Mouse (Mus musculus): Measurements from ENCODE around the gene BC030870. TPM values are rescaled to one million over a fixed set of nuclear protein-coding genes. Genes with fewer than 3 reads are reported as not detected.

Gene BC030870
- polyA plus RNA-seq, 2 experiments, result 0.12 TPM; not detected in 1

GRCm38 (mm10) chr8:65067694-65068472, 61.5 kb downstream of the BC030870 start:
- H3K9ac ChIP-seq (ENCODE audit: low read depth, low read length, severe bottlenecking), result no peak overlapping the region
- DNase-seq (ENCODE audit: low spot score), result no peak
- no peak overlapping the region for H3K27ac ChIP-seq (replicated peaks; ENCODE audit: low read depth, low read length)
- H3K4me3 ChIP-seq (replicated peaks; ENCODE audit: low read length), result no peak overlapping the region
- H3K36me3 ChIP-seq (ENCODE audit: control insufficient read depth, insufficient read depth, low read length), result no peaks in the 10 kb centered on the region
- no peaks in the 10 kb centered on the region for H3K27me3 ChIP-seq (ENCODE audit: control insufficient read depth, insufficient read depth, low read length)
- no peak for ATAC-seq (ENCODE audit: low FRiP score, low read depth)
- no peak for TF ChIP-seq POLR2A (IDR thresholded peaks at IDR 0.05; ENCODE audit: borderline replicate concordance, extremely low read depth, insufficient read depth, insufficient read length)
- H3K4me1 ChIP-seq (ENCODE audit: control insufficient read depth, insufficient read depth, low read length), result no peaks in the 10 kb centered on the region
- no peak overlapping the region for H3K4me2 ChIP-seq (replicated peaks; ENCODE audit: low read depth, low read length, severe bottlenecking)
- WGBS, result 24% methylated on average over 10 of the region's 10 CpGs
- H3K9me3 ChIP-seq (ENCODE audit: control insufficient read depth, low read length), result no peaks in the 10 kb centered on the region

GRCm38 (mm10) chr8:65067031-65067430, 62.3 kb downstream of the BC030870 start:
- WGBS, result 90% methylated on average over 4 of the region's 4 CpGs
- Histone ChIP-seq H3K4me2 (replicated peaks; ENCODE audit: low read depth, low read length, severe bottlenecking) (no peak overlapping the region), H3K27ac (replicated peaks; ENCODE audit: low read depth, low read length) (no peak overlapping the region), H3K4me1 (ENCODE audit: control insufficient read depth, insufficient read depth, low read length) (no peaks in the 10 kb centered on the region), H3K9me3 (ENCODE audit: control insufficient read depth, low read length) (no peaks in the 10 kb centered on the region), H3K4me3 (replicated peaks; ENCODE audit: low read length) (no peak overlapping the region), H3K36me3 (ENCODE audit: control insufficient read depth, insufficient read depth, low read length) (no peaks in the 10 kb centered on the region), H3K27me3 (ENCODE audit: control insufficient read depth, insufficient read depth, low read length) (no peaks in the 10 kb centered on the region), H3K9ac (ENCODE audit: low read depth, low read length, severe bottlenecking) (no peak overlapping the region)
- ATAC-seq (ENCODE audit: low FRiP score, low read depth), result no peak
- DNase-seq (ENCODE audit: low spot score), result no peak
- no peak for TF ChIP-seq POLR2A (IDR thresholded peaks at IDR 0.05; ENCODE audit: borderline replicate concordance, extremely low read depth, insufficient read depth, insufficient read length)

GRCm38 (mm10) chr8:65065622-65066021, 63.7 kb downstream of the BC030870 start:
- Histone ChIP-seq H3K9me3 (ENCODE audit: control insufficient read depth, low read length) (no peaks in the 10 kb centered on the region), H3K36me3 (ENCODE audit: control insufficient read depth, insufficient read depth, low read length) (no peaks in the 10 kb centered on the region), H3K27me3 (ENCODE audit: control insufficient read depth, insufficient read depth, low read length) (no peaks in the 10 kb centered on the region), H3K27ac (replicated peaks; ENCODE audit: low read depth, low read length) (no peak overlapping the region), H3K4me3 (replicated peaks; ENCODE audit: low read length) (no peak overlapping the region), H3K4me1 (ENCODE audit: control insufficient read depth, insufficient read depth, low read length) (no peaks in the 10 kb centered on the region), H3K9ac (ENCODE audit: low read depth, low read length, severe bottlenecking) (no peak overlapping the region), H3K4me2 (replicated peaks; ENCODE audit: low read depth, low read length, severe bottlenecking) (no peak overlapping the region)
- DNase-seq (ENCODE audit: low spot score) (no peak), ATAC-seq (ENCODE audit: low FRiP score, low read depth) (no peak)
- 94% methylated on average over 3 of the region's 3 CpGs for WGBS
- TF ChIP-seq POLR2A (IDR thresholded peaks at IDR 0.05; ENCODE audit: borderline replicate concordance, extremely low read depth, insufficient read depth, insufficient read length), result no peak

DNA sequence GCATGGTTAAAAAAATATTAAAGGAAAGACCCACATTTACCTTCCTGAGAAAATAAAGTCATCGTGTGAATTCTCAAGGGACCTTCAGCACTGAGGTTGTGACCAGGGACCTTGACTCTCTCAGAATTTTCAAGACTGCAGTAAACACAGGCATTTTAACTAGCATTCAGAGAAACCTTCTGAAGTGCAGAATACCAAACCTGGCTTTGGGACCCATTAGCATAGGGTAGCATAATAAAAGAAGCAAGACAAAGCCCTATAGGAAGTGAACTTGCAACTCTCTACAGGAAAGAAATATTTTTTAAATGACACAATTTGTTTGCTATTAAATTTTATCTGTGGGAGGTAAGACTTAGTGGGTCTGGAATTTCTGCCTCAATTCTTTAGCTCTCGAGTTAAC, 65.3 kb downstream of the BC030870 start:
- H3K4me1 ChIP-seq (ENCODE audit: control insufficient read depth, insufficient read depth, low read length), result no peaks in the 10 kb centered on the region
- no peak overlapping the region for H3K9ac ChIP-seq (ENCODE audit: low read depth, low read length, severe bottlenecking)
- ATAC-seq (ENCODE audit: low FRiP score, low read depth) (no peak), DNase-seq (ENCODE audit: low spot score) (no peak)
- no peak overlapping the region for H3K27ac ChIP-seq (replicated peaks; ENCODE audit: low read depth, low read length)
- no peaks in the 10 kb centered on the region for H3K9me3 ChIP-seq (ENCODE audit: control insufficient read depth, low read length)
- H3K4me2 ChIP-seq (replicated peaks; ENCODE audit: low read depth, low read length, severe bottlenecking), result no peak overlapping the region
- H3K4me3 ChIP-seq (replicated peaks; ENCODE audit: low read length), result no peak overlapping the region
- H3K36me3 ChIP-seq (ENCODE audit: control insufficient read depth, insufficient read depth, low read length), result no peaks in the 10 kb centered on the region
- WGBS, result 32% methylated on average over 2 of the region's 2 CpGs
- no peak for TF ChIP-seq POLR2A (IDR thresholded peaks at IDR 0.05; ENCODE audit: borderline replicate concordance, extremely low read depth, insufficient read depth, insufficient read length)
- H3K27me3 ChIP-seq (ENCODE audit: control insufficient read depth, insufficient read depth, low read length), result no peaks in the 10 kb centered on the region

DNA sequence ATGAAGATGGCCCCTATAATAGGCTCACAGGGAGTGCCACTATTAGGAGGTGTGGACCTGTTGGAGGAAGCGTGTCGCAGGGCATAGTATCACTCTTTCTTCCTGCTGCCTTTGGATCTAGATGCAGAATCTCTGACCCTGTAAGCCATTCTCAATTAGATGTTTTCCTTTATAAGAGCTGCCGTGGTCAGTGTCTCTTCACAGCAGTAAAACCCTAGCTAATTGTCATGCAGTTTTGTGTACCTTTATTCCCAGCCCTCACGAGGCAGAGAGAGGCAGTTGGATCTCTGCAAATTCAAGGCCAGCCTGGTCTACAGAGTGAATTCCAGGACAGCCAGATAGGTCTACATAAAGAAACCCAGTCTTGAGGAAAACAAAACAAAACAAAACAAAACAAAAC, 67.2 kb downstream of the BC030870 start:
- 78% methylated on average over 4 of the region's 4 CpGs for WGBS

More for the DNA sequence above, 67.2 kb downstream of the BC030870 start:
- no peak overlapping the region for H3K27ac ChIP-seq (replicated peaks; ENCODE audit: low read depth, low read length)
- TF ChIP-seq POLR2A (IDR thresholded peaks at IDR 0.05; ENCODE audit: borderline replicate concordance, extremely low read depth, insufficient read depth, insufficient read length), result no peak
- no peaks in the 10 kb centered on the region for H3K27me3 ChIP-seq (ENCODE audit: control insufficient read depth, insufficient read depth, low read length)
- no peak overlapping the region for H3K4me3 ChIP-seq (replicated peaks; ENCODE audit: low read length)
- H3K4me1 ChIP-seq (ENCODE audit: control insufficient read depth, insufficient read depth, low read length), result no peaks in the 10 kb centered on the region
- DNase-seq (ENCODE audit: low spot score) (no peak), ATAC-seq (ENCODE audit: low FRiP score, low read depth) (no peak)
- H3K4me2 ChIP-seq (replicated peaks; ENCODE audit: low read depth, low read length, severe bottlenecking), result no peak overlapping the region
- no peaks in the 10 kb centered on the region for H3K9me3 ChIP-seq (ENCODE audit: control insufficient read depth, low read length)
- H3K36me3 ChIP-seq (ENCODE audit: control insufficient read depth, insufficient read depth, low read length), result no peaks in the 10 kb centered on the region
- H3K9ac ChIP-seq (ENCODE audit: low read depth, low read length, severe bottlenecking), result no peak overlapping the region

Data from limb, embryonic 14.5 days (tissue).